Mouse (Mus musculus): ENCODE results near the gene Rgs14.

GRCm38 (mm10) chr13:55381790-55382189, 12.3 kb downstream of the Rgs14 start:
- TF ChIP-seq CTCF (IDR thresholded peaks at IDR 0.05): no peak
- no peak for TF ChIP-seq EP300 (IDR thresholded peaks at IDR 0.05; ENCODE audit: insufficient read depth, low read depth, low read length)

Data from heart, adult 2 months (tissue).